Mouse (Mus musculus) myocyte (in vitro differentiated cells): ENCODE measurements at regions not wholly inside any gene's neighbourhood (a gene's known extent, or its start where the extent isn't known, plus 50 kb on each side); places are given as distances from the start of the nearest gene placed in this dataset.

ENCODE experiments used
- E2F4 ChIP-seq: IDR thresholded peaks from one replicate; pipeline ENCODE4 v1.6.1; 2011; ENCODE audit warnings: mild to moderate bottlenecking, control low read depth, moderate library complexity; ENCODE audit not compliant: insufficient read depth
- MAX ChIP-seq: IDR thresholded peaks from one replicate; pipeline ENCODE4 v1.6.1; 2011; ENCODE audit warnings: low read depth, mild to moderate bottlenecking, control low read depth
- MYOG ChIP-seq, 3 experiments: IDR thresholded peaks; one replicate each; pipeline ENCODE4 v1.6.1; 2011; ENCODE audit warnings: control low read depth in 2 of 3, low read depth in 2 of 3, mild to moderate bottlenecking in 2 of 3; ENCODE audit not compliant: insufficient read length in 2 of 3, control insufficient read depth in 1 of 3, insufficient read depth in 1 of 3
- POLR2A ChIP-seq: IDR thresholded peaks from one replicate; pipeline ENCODE4 v1.6.1; 2011; ENCODE audit warnings: low read depth, mild to moderate bottlenecking, control low read depth, moderate library complexity; ENCODE audit not compliant: insufficient read length
- POLR2AphosphoS2 ChIP-seq: IDR thresholded peaks from one replicate; pipeline ENCODE4 v1.6.1; 2011; ENCODE audit warnings: low read depth, control low read depth; ENCODE audit not compliant: insufficient read length
- REST ChIP-seq: IDR thresholded peaks from one replicate; pipeline ENCODE4 v1.6.1; 2011; ENCODE audit warnings: mild to moderate bottlenecking, control low read depth, moderate library complexity; ENCODE audit not compliant: insufficient read depth, insufficient read length
- USF1 ChIP-seq: IDR thresholded peaks from one replicate; pipeline ENCODE4 v1.6.1; 2011; ENCODE audit warnings: low read depth, mild to moderate bottlenecking, control low read depth, moderate library complexity

DNA sequence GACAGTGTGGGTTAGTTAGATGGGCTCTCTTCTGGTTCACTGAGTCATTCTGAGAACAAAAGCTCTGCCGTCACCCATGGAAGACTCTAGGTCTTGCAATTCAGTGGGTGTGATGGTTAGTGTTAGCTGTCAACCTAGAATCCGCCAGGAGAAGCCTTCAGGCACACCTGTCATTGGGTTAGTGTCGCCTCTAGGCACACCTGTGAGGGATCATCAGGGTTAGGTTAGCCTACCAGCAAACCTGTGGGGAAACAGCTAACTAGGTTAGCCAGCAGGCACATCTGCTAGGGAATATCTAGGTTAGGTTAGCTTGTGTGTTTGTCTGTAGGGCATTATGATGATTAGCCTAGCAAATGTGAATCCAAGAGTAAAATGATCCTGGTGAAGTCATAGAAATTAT lies 223.8 kb downstream of the Ccdc91 start:
- TF ChIP-seq E2F4 (no peak), MAX (no peak), REST (no peak), POLR2A (no peak), MYOG (IDR thresholded peaks at IDR 0.05; ENCODE audit: control insufficient read depth in 1 of 3, insufficient read depth in 1 of 3, insufficient read length in 2 of 3, low read depth in 2 of 3) (no peak), USF1 (no peak), POLR2AphosphoS2 (no peak)
